Mouse (Mus musculus): ENCODE results near the gene Banp. TPM values are rescaled to one million over a fixed set of nuclear protein-coding genes. Genes with fewer than 3 reads are reported as not detected.

Banp gene
- 50.7 TPM in 2 replicates for polyA plus RNA-seq (2015; fragmentation: Nextera tagmentation; extraction: Ambion mirVana)

GRCm38 (mm10) chr8:121949222-121949800 is at the start of gene Banp:
Banp (plus strand) TSS chr8:121949750.
- 57% methylated on average over 6 of the region's 6 CpGs for WGBS

GRCm38 (mm10) chr8:121901498-121902236 is 47.9 kb upstream of the Banp start:
- H3K4me3 ChIP-seq (ENCODE audit: low read length): no peak overlapping the region
- H3K4me2 ChIP-seq (replicated peaks; ENCODE audit: low read depth, low read length): no peak overlapping the region
- H3K36me3 ChIP-seq (ENCODE audit: insufficient read depth, low read length): no peaks in the 10 kb centered on the region
- H3K27me3 ChIP-seq (ENCODE audit: insufficient read depth, low read length): no peaks in the 10 kb centered on the region
- peak overlapping the region; percentile 75 for H3K27ac ChIP-seq (ENCODE audit: low read length)
- WGBS: 22% methylated on average over 8 of the region's 8 CpGs
- H3K4me1 ChIP-seq (ENCODE audit: insufficient read depth, low read length): peaks cover 68% of the 10 kb centered on the region
- no peaks in the 10 kb centered on the region for H3K9me3 ChIP-seq (ENCODE audit: low read length)
- H3K9ac ChIP-seq (replicated peaks; ENCODE audit: low read length): no peak overlapping the region
- ATAC-seq (ENCODE audit: low FRiP score, low TSS enrichment): no peak

More at GRCm38 (mm10) chr8:121949222-121949800, at the start of gene Banp:
- Histone ChIP-seq H3K27me3 (ENCODE audit: insufficient read depth, low read length) (no peaks in the 10 kb centered on the region), H3K9ac (replicated peaks; ENCODE audit: low read length) (peak within 1 kb of the TSS; percentile 99), H3K27ac (ENCODE audit: low read length) (peak within 1 kb of the TSS; percentile 94), H3K9me3 (ENCODE audit: low read length) (no peaks in the 10 kb centered on the region), H3K4me3 (ENCODE audit: low read length) (peak within 1 kb of the TSS; percentile 97), H3K4me1 (ENCODE audit: insufficient read depth, low read length) (peaks cover 49% of the 10 kb centered on the region), H3K4me2 (replicated peaks; ENCODE audit: low read depth, low read length) (peak within 1 kb of the TSS; percentile 90), H3K36me3 (ENCODE audit: insufficient read depth, low read length) (0 out of 2 replicates have a peak, but pooled peaks cover 2% of the 10 kb centered on the region)
- ATAC-seq (ENCODE audit: low FRiP score, low TSS enrichment): no peak; the same call in 1 of the 2 replicates

DNA sequence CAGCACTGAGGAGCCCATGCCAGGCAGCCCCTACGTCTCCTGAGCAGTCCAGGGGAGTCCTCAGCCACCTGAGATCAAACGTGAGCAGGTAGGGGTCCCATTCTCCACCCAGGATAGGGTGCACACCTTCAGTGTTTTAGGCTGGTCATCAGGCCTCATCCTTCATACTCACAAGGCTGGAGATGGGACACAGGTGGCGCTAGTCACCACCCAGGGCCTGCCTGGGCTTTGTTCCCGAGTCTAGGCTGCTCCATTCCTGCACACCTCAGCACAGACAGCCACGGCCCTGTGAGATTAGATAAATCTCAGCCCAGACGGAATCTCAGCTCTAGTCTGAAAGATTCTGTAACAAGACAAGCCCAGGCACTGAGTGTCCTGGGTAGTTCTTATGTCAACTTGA is 45.6 kb upstream of the Banp start:
- Histone ChIP-seq H3K36me3 (ENCODE audit: insufficient read depth, low read length) (no peaks in the 10 kb centered on the region), H3K9ac (replicated peaks; ENCODE audit: low read length) (0 out of 2 replicates have a peak overlapping the region, but pooled peaks have one; percentile 9), H3K27me3 (ENCODE audit: insufficient read depth, low read length) (no peaks in the 10 kb centered on the region), H3K4me1 (ENCODE audit: insufficient read depth, low read length) (peaks cover 58% of the 10 kb centered on the region), H3K27ac (ENCODE audit: low read length) (no peak overlapping the region), H3K4me3 (ENCODE audit: low read length) (no peak overlapping the region), H3K9me3 (ENCODE audit: low read length) (no peaks in the 10 kb centered on the region), H3K4me2 (replicated peaks; ENCODE audit: low read depth, low read length) (no peak overlapping the region)
- WGBS: 65% methylated on average over 6 of the region's 6 CpGs
- ATAC-seq (ENCODE audit: low FRiP score, low TSS enrichment): no peak

DNA sequence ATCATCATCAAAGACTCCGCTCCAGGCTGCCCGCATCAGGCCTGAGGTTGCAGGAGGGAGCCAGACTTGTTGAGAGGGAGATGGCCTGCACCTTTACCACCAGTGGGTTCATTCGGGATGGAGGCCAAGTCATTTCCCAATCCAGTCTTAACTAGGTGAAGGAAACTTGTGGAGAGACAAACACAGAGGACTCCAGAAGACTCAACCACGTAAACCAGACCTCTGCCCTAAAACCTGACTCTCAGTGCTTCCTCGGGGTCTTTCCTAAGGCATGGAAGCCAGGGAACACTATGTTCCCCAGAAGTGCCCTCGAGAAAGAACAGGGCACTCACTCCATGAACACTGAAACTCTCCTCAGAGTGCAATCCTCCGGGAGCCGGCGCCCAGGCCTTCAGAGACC is 44.6 kb upstream of the Banp start:
- Histone ChIP-seq H3K4me1 (ENCODE audit: insufficient read depth, low read length) (peaks cover 54% of the 10 kb centered on the region), H3K9ac (replicated peaks; ENCODE audit: low read length) (no peak overlapping the region), H3K36me3 (ENCODE audit: insufficient read depth, low read length) (no peaks in the 10 kb centered on the region), H3K27me3 (ENCODE audit: insufficient read depth, low read length) (no peaks in the 10 kb centered on the region), H3K4me3 (ENCODE audit: low read length) (no peak overlapping the region), H3K4me2 (replicated peaks; ENCODE audit: low read depth, low read length) (0 out of 2 replicates have a peak overlapping the region, but pooled peaks have one; percentile 97), H3K27ac (ENCODE audit: low read length) (no peak overlapping the region), H3K9me3 (ENCODE audit: low read length) (no peaks in the 10 kb centered on the region)
- ATAC-seq (ENCODE audit: low FRiP score, low TSS enrichment): no peak
- 83% methylated on average over 9 of the region's 9 CpGs for WGBS

- WGBS: 65% methylated on average over 1 of the region's 1 CpGs
- no peaks in the 10 kb centered on the region for H3K27me3 ChIP-seq (ENCODE audit: insufficient read depth, low read length)
- H3K27ac ChIP-seq (ENCODE audit: low read length): no peak overlapping the region
- H3K9ac ChIP-seq (replicated peaks; ENCODE audit: low read length): no peak overlapping the region
- H3K9me3 ChIP-seq (ENCODE audit: low read length): no peaks in the 10 kb centered on the region
- H3K4me2 ChIP-seq (replicated peaks; ENCODE audit: low read depth, low read length): peak overlapping the region; percentile 97
- no peak for ATAC-seq (ENCODE audit: low FRiP score, low TSS enrichment)
- H3K4me3 ChIP-seq (ENCODE audit: low read length): peak overlapping the region; percentile 79
- peaks cover 54% of the 10 kb centered on the region for H3K4me1 ChIP-seq (ENCODE audit: insufficient read depth, low read length)
- no peaks in the 10 kb centered on the region for H3K36me3 ChIP-seq (ENCODE audit: insufficient read depth, low read length)
These were observed 44.1 kb upstream of the Banp start for GRCm38 (mm10) chr8:121905420-121905819.

DNA sequence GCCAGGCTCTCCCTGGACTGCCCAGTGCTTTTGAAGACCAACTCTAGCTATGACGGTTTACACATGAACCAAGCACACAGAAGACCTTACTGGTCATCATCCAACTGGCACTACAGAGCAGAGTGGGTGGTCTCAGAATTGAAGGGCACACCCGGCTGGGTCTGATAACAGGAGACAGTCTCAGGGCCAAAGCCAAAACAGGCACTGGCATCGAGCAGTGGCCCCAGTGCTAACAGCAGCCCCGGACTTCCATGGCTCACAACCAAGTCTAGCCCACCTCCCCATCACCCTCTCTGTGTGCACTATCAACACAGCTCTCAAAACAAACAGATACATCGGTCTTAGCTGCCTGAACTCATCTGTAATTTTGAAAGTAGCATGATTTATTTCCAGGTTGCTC is 43.7 kb upstream of the Banp start:
- ATAC-seq (ENCODE audit: low FRiP score, low TSS enrichment): no peak
- Histone ChIP-seq H3K9ac (replicated peaks; ENCODE audit: low read length) (peak overlapping the region; percentile 71; the same call in 1 of the 2 replicates), H3K36me3 (ENCODE audit: insufficient read depth, low read length) (no peaks in the 10 kb centered on the region), H3K9me3 (ENCODE audit: low read length) (no peaks in the 10 kb centered on the region), H3K27me3 (ENCODE audit: insufficient read depth, low read length) (no peaks in the 10 kb centered on the region), H3K4me3 (ENCODE audit: low read length) (peak overlapping the region; percentile 79), H3K4me2 (replicated peaks; ENCODE audit: low read depth, low read length) (peak overlapping the region; percentile 97), H3K4me1 (ENCODE audit: insufficient read depth, low read length) (peaks cover 54% of the 10 kb centered on the region), H3K27ac (ENCODE audit: low read length) (no peak overlapping the region)
- WGBS: 12% methylated on average over 5 of the region's 5 CpGs

DNA sequence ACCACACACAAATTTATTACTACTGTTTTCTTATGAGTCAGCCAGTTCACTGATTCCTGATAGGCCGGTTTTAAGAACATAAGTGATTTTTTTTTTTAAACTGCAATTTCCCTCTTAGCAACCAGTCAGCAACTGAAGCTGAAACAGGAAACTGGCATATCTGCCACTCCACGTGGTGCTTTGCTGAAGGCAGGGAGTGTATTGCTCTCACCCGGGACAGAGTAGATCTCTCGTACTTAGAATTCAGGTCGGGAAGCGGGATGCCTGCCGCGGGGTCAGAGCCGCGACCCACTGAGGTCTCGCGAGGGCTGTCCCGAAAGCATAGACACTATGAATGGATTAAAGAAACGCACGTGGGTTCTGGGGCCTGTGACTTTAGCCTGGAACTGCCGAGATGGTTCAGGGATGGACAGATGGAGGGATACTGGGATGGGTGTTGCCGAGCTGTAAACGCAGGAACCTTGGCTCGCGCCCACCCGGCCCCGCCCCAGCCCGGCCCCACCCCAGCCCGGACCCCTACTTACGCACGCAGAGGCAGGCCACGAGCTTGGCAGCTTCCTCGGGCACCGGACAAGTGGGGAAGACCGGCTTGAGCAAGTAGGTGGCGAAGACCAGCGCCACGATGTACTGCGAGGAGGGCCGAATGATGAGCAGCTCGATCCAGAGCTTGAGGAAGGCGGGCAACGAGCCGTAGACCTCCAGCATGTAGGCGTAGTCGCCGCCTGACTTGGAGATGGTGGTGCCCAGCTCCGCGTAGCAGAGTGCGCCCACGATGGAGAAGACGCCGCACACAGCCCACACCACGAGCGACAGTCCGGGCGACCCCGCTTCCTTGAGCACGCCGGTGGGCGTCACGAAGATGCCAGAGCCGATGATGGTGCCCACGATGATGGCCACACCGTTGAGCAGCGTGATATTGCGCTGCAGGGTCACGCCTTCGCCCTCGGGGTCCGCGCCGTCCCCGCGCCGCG is 42.7 kb upstream of the Banp start:
- Histone ChIP-seq H3K27me3 (ENCODE audit: insufficient read depth, low read length) (no peaks in the 10 kb centered on the region), H3K4me1 (ENCODE audit: insufficient read depth, low read length) (peaks cover 48% of the 10 kb centered on the region), H3K4me2 (replicated peaks; ENCODE audit: low read depth, low read length) (peak overlapping the region; percentile 97), H3K27ac (ENCODE audit: low read length) (no peak overlapping the region), H3K9ac (replicated peaks; ENCODE audit: low read length) (peak overlapping the region; percentile 71), H3K9me3 (ENCODE audit: low read length) (no peaks in the 10 kb centered on the region), H3K4me3 (ENCODE audit: low read length) (peak overlapping the region; percentile 79), H3K36me3 (ENCODE audit: insufficient read depth, low read length) (no peaks in the 10 kb centered on the region)
- peak; percentile 37; the same call in 1 of the 2 replicates for ATAC-seq (ENCODE audit: low FRiP score, low TSS enrichment)
- under 1% methylated on average over 68 of the region's 72 CpGs for WGBS

GRCm38 (mm10) chr8:121907587-121908248 is 41.8 kb upstream of the Banp start, which contains the start of gene Slc7a5:
Slc7a5 (minus strand) TSS chr8:121907694.
- H3K9ac ChIP-seq (replicated peaks; ENCODE audit: low read length): peak within 1 kb of the TSS; percentile 71
- H3K4me1 ChIP-seq (ENCODE audit: insufficient read depth, low read length): peaks cover 40% of the 10 kb centered on the region
- H3K27ac ChIP-seq (ENCODE audit: low read length): no peak within 1 kb of the TSS
- H3K9me3 ChIP-seq (ENCODE audit: low read length): no peaks in the 10 kb centered on the region
- peak; percentile 89 for ATAC-seq (ENCODE audit: low FRiP score, low TSS enrichment)
- peak within 1 kb of the TSS; percentile 97 for H3K4me2 ChIP-seq (replicated peaks; ENCODE audit: low read depth, low read length)
- H3K4me3 ChIP-seq (ENCODE audit: low read length): peak within 1 kb of the TSS; percentile 79
- no peaks in the 10 kb centered on the region for H3K27me3 ChIP-seq (ENCODE audit: insufficient read depth, low read length)
- H3K36me3 ChIP-seq (ENCODE audit: insufficient read depth, low read length): no peaks in the 10 kb centered on the region
- under 1% methylated on average over 52 of the region's 61 CpGs for WGBS
